Mouse (Mus musculus): ENCODE results near the gene Thsd7a. TPM values are rescaled to one million over a fixed set of nuclear protein-coding genes. Genes with fewer than 3 reads are reported as not detected.

Gene Thsd7a
- total RNA-seq, 4 experiments from 2014 or later: 34.8 to 39.3 (median 36.4) TPM

DNA sequence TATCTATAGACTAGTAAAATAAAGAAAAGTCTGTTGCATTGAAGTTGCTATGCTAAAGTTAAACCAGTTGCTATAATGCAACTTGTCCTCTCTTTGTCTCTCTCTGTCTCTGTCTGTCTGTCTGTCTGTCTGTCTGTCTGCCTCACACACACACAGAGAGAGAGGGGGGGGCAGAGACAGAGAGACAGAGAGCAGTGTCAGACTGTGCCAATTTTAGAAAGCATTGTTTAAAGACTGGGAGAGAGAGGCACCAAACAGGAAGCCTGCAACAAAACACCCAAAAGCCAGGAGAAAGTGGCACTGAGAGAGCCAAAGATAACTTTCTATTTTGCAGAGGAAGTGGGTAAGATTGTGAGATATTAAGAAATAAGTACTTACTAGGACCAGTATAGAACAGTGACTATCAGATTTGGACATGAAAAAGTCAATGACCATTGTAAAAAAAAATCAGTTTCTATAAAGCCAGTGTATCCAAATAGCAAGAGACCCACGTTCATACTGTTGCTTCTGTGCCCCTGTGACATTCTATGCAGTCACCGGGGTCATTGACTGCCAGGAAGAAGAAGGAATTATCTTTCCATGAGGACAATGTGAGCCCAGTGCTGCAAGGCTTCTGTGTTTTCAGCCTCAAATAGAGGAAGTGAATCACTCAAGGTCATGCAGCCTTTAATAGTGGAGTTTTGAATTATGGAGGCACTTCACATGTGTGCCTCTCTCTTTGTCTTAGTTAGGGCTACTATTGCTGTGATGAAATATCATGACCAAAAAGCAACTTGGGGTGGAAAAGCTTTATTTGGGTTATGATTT, 355.4 kb downstream of the Thsd7a start:
- DNase-seq (ENCODE audit: low spot score in 2 of 2): no peak

DNA sequence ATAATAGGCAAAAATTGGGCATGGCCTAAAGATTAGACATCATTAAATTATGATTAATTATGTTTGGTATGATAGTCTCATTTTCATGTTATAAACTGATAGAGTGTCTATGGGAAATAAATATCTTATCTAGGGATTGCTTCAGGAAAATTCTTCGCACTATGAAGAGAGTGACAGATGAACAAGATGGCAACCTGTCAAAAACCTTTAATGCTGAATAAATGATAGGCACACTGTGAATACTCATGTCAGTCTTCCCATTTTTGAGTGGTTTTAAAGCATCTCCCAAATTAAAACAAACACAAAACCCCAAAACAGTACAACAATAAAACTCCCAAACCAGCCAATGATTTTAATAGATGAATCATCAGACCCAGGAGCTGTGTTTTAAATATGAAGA, 362.5 kb downstream of the Thsd7a start:
- DNase-seq (ENCODE audit: low spot score in 2 of 2): no peak

- DNase-seq (ENCODE audit: low spot score in 2 of 2): no peak
Observed at GRCm38 (mm10) chr6:12385591-12385990, 363.6 kb downstream of the Thsd7a start.

DNA sequence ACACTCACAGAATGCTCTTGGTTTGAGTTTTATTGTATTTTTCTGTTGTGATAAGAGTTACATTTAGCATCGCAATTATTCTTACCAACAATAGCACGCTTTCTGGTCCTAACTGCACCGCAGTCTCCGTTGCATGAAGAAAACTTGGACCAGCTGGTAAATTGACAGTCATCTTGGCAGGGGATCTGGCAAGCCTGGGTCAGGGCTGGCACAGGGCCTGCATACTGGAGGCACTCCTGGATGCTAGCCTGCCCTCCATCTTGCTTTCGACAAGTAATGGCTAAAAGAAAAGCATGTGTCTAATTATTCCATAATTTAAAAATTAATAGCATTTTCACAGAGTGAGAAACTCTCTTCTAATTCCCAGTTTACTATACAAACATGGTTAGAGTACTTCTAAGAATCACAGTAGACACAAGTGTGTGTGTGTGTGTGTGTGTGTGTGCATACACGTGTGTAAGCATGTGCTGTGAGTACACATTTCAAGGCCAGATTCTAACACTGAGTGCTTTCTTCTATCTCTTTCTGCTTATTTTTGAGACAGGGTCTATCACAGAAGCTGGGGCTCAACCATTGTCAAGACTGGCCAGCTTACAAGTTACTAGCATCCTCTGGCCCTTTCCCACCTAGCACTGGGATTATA, 368.0 kb downstream of the Thsd7a start:
- DNase-seq (ENCODE audit: low spot score in 2 of 2): peak; percentile 69 to 82

DNA sequence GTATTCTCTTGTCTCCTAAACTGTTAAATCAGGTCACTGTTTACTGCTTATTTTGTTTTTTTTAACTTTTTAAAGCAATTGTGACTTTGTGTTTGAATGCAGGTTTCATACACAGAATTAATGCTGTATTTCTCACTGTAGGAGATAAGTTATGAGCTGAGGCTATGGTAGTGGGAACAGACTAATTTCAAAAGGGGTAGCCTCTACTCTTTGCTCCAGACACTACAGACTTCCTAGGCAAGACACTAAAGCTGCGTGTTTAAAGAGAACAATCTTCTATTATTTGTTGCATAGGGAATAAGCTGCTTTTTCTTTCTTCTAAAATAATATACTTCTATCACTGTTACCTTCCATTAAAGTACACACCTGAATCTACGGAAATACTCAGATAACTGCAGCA, 368.5 kb downstream of the Thsd7a start:
- no peak for DNase-seq (ENCODE audit: low spot score in 2 of 2)

DNA sequence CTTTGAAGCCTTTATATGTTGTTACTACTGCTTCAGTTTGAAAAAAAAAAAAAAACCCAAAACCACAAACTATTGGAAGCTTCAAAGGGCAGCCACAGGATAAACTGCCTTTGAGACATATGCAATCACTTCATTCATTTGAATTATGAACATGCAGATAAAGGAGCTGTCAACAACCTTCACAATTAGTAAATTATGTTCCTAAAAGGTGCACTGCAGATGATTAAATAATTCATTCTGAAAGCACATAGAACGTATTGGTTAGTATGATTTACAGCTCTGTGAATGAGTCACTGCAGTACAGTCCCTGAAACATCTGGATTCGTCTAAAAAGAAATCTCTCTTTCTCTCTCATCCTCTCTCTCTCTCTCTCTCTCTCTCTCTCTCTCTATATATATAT, 390.5 kb downstream of the Thsd7a start:
- no peak for DNase-seq (ENCODE audit: low spot score in 2 of 2)

DNA sequence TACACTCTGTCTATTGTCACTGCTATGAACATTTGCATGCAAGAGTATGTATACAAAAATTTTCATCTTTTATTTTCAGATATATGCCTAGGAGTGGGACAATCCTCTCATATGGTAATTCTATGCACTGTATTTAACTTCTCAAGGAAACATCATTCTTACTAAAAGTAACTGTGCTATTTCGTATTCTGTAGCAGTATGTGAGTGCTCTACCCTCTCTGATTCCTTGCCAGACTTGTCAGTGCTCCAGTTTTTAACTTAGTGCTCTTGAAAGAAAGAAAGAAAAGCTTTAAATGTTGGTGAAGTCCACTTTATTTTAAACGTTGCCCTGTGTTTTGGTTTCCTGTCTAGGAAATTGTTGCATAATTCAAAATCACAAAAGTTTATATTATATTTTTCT, 395.6 kb downstream of the Thsd7a start:
- no peak for DNase-seq (ENCODE audit: low spot score in 2 of 2)

DNA sequence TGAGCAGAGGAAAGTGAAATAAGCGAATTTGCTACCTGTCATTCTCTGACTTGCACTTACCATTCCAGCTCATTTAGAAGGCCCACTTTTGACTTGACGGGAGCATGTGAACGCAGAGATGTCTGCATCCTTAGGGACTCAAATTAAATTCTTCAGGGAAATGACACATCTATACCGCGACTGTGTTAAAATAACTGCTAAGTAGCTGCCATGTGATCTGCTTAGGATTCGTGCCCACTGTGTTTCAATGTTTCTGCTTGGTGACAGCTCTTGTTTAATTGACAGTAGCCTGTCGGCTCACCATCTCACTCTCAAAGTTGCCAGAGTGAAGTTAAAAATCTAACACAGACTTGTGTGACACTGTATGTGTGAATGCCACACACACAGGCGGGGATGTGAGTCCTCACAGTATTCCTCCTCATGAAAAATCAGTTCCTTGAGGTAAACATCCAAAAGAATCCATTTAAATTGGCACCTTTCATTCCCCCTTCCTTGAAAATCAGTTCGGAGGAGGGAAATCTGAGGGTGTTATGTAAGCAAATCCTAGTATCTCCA, 397.0 kb downstream of the Thsd7a start:
- no peak for DNase-seq (ENCODE audit: low spot score in 2 of 2)

DNA sequence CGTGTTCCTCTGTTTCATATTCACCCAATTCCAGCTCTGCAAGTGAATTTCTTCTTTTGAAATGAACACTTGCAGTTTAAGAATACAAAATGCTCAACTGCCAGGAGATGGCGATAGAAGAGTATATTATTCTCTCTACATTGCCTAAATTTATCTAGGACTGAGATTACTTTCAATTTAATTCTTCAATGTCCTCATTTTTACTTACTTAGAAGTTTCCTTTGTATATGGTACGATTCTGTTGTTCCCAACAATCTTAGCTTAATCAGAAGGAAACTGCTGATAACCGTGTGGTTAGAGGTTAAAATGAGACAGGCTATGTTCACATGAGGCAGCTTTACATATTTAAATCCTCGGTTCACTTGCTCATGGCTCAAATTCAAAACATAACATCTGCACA, 398.5 kb downstream of the Thsd7a start:
- no peak for DNase-seq (ENCODE audit: low spot score in 2 of 2)

DNA sequence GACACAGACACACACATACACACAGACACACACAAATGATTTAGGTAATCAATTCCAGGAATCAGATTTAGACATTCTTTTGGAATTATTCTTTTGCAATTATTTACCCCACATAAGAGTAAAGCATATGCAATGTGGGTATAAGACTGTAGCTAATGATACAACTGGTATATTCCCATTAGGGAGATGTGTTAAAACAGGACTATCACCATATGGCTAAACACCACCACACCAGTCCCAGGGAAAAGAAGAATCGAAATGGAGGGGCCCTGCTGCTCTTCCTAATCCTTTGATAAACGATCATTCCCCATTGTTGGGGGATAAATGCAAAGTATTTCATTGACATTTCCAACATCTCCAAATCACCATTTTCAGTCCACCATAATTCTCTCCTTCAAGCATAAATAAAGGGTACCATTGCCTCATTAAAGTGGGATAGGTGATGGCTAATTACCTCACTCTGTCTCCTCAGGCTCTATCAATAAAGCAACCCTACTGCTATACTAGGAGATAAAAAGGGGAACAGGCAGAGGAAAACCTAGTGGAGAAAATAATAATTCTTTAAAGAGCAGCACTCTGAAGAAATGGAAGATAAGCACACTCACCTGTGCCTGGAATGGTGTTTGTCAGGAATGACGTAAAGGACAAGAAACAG, 400.0 kb downstream of the Thsd7a start:
- no peak for DNase-seq (ENCODE audit: low spot score in 2 of 2)

DNA sequence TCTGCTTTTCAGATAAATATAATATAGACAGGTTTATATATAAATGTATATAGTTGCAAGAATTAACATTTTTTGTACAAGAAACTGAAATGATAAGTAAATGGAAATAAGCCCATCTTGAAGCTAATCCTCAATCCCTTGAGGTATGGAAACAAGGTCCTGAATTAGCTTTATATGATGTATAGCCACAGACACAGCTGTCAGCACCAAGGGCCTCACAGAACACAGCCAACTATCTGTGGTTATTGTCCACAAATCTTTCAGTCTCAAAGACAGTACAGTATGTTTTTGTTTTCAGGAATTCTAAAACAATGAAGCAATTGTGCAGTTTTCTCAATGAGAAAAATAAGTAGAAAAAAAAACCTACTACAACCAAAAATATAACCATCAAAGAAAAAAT, 400.5 kb downstream of the Thsd7a start:
- DNase-seq (ENCODE audit: low spot score in 2 of 2): no peak

GRCm38 (mm10) chr6:12336590-12337584, 412.3 kb downstream of the Thsd7a start:
- DNase-seq (ENCODE audit: low spot score in 2 of 2): peak in 1 of 2 experiments; percentile 23

DNA sequence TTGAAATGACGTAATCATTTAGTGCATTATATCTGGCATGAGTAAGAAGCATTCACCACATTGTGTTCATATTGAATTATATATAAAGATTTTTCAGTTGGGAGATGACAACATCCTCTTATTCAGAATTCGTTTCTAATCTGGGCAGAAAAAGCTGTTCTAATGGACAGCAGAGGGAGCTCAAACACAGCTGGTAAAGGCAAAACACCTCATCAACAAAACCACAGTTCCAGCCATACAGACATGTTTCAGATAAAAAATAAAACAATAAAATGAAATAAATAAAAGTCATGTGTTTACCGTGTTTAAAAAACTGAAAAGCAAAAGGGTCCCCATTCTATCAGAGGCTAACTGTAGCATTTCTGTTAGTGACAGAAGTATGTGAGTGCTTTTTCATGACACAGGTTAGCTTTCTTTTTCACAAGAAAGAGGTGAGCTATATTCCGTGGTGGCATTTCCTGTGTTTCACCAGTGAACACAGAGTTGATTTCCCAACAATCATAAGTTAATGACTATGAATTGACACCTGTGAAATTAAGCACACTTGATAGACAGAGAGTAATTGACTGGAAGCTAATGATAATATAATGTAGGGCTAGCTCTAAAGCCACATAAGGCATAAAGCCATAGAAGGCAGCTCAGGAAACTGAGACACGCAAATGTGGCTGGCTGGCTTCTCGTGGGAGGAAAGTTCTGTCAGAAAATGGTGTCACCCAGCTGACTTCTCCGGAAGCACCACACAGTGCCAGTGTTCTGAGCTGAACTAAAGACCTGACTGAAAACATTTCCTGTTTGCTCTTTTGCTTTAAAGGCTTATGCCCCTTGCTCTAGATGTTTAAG, 433.9 kb downstream of the Thsd7a start:
- DNase-seq (ENCODE audit: low spot score in 2 of 2): peak in 1 of 2 experiments; percentile 17

GRCm38 (mm10) chr6:12307502-12307901, 441.7 kb downstream of the Thsd7a start:
- DNase-seq (ENCODE audit: low spot score in 2 of 2): no peak

- DNase-seq (ENCODE audit: low spot score in 2 of 2): no peak
Observed at GRCm38 (mm10) chr6:12262641-12263400, 486.4 kb downstream of the Thsd7a start.
